ENCODE assay signal across 8 mouse cellular contexts in genomic region chr17:15376494-15377181, GRCm38 (mm10). TPM values are rescaled to one million over a fixed set of nuclear protein-coding genes. Genes with fewer than 3 reads are reported as not detected.
DNase-seq lines count a peak whose midpoint lies in the region; ATAC-seq and TF ChIP-seq lines count a peak whose summit lies in the region.

Gene Dll1 (minus strand): TSS chr17:15376872.

- peak; percentile 36 for DNase-seq in frontal cortex, postnatal 36 days (ENCODE audit: low spot score in 2 of 2)
- no peak for DNase-seq in frontal cortex, postnatal 10 days (ENCODE audit: low spot score in 2 of 2)
- DNase-seq in right cerebral cortex, postnatal 25 days = peak; percentile 34
- no peak for DNase-seq in right cerebral cortex, postnatal 14 days
- DNase-seq in forebrain, embryonic 11.5 days (ENCODE audit: low spot score) = peak; percentile 81
- DNase-seq in hindbrain, postnatal 0 days (ENCODE audit: low spot score) = peak; percentile 81

- peaks cover 47% of the 10 kb centered on the region for H3K4me1 ChIP-seq in forebrain, embryonic 11.5 days (replicated peaks; ENCODE audit: control insufficient read depth, insufficient read depth, low read length)
- H3K4me1 ChIP-seq in hindbrain, postnatal 0 days (ENCODE audit: insufficient read depth, low read length) = peaks cover 37% of the 10 kb centered on the region
- peaks cover 80% of the 10 kb centered on the region for H3K4me1 ChIP-seq in midbrain, embryonic 13.5 days (replicated peaks)

- under 1% methylated on average over 36 of the region's 36 CpGs for WGBS in forebrain, embryonic 11.5 days
- WGBS in hindbrain, postnatal 0 days = under 1% methylated on average over 35 of the region's 36 CpGs
- under 1% methylated on average over 36 of the region's 36 CpGs for whole genome bisulfite sequencing in midbrain, embryonic 13.5 days

- ATAC-seq in forebrain, embryonic 11.5 days (replicated peaks; ENCODE audit: low FRiP score) = peak; percentile 34
- peak; percentile 15; the same call in 1 of the 2 replicates for ATAC-seq in hindbrain, postnatal 0 days
- ATAC-seq in midbrain, embryonic 13.5 days = peak; percentile 40
- no peak for ATAC-seq in activated CD4-positive, CD25-positive, alpha-beta regulatory T cell, adult 4 months

- peaks cover 2% of the 10 kb centered on the region; the same call in 1 of the 2 replicates for H3K27me3 ChIP-seq in forebrain, embryonic 11.5 days (ENCODE audit: control insufficient read depth, insufficient read depth, low read length)
- no peaks in the 10 kb centered on the region; the same call in 1 of the 2 replicates for H3K27me3 ChIP-seq in hindbrain, postnatal 0 days (ENCODE audit: insufficient read depth, low read length)
- H3K27me3 ChIP-seq in midbrain, embryonic 13.5 days = no peaks in the 10 kb centered on the region

- peak within 1 kb of the TSS; percentile 62 for H3K4me2 ChIP-seq in forebrain, embryonic 11.5 days (ENCODE audit: low read depth, low read length, severe bottlenecking)
- peak within 1 kb of the TSS; percentile 95 for H3K4me2 ChIP-seq in hindbrain, postnatal 0 days (ENCODE audit: low read depth, low read length)
- peak within 1 kb of the TSS; percentile 94 for H3K4me2 ChIP-seq in midbrain, embryonic 13.5 days (replicated peaks)

- TF ChIP-seq CTCF in hindbrain, postnatal 0 days (IDR thresholded peaks at IDR 0.05; ENCODE audit: low read depth) = peak; percentile 33

- peak within 1 kb of the TSS; percentile 89 for H3K27ac ChIP-seq in forebrain, embryonic 11.5 days (ENCODE audit: low read depth, low read length)
- peak within 1 kb of the TSS; percentile 86 for H3K27ac ChIP-seq in hindbrain, postnatal 0 days
- peak within 1 kb of the TSS; percentile 99 for H3K27ac ChIP-seq in midbrain, embryonic 13.5 days

- peaks cover 2% of the 10 kb centered on the region; the same call in 1 of the 2 replicates for H3K36me3 ChIP-seq in forebrain, embryonic 11.5 days (ENCODE audit: control insufficient read depth, insufficient read depth, low read length)
- no peaks in the 10 kb centered on the region for H3K36me3 ChIP-seq in hindbrain, postnatal 0 days (ENCODE audit: insufficient read depth, low read length)
- H3K36me3 ChIP-seq in midbrain, embryonic 13.5 days = peaks cover 4% of the 10 kb centered on the region; the same call in 1 of the 2 replicates

- H3K9ac ChIP-seq in forebrain, embryonic 11.5 days (ENCODE audit: low read length) = peak within 1 kb of the TSS; percentile 80
- peak within 1 kb of the TSS; percentile 78 for H3K9ac ChIP-seq in hindbrain, postnatal 0 days (replicated peaks; ENCODE audit: low read length)
- peak within 1 kb of the TSS; percentile 96 for H3K9ac ChIP-seq in midbrain, embryonic 13.5 days (replicated peaks)

- H3K4me3 ChIP-seq in forebrain, embryonic 11.5 days (ENCODE audit: low read depth, low read length) = peak within 1 kb of the TSS; percentile 63
- H3K4me3 ChIP-seq in hindbrain, postnatal 0 days (ENCODE audit: low read length) = peak within 1 kb of the TSS; percentile 68
- H3K4me3 ChIP-seq in midbrain, embryonic 13.5 days (replicated peaks) = peak within 1 kb of the TSS; percentile 94

- H3K9me3 ChIP-seq in forebrain, embryonic 11.5 days (ENCODE audit: control insufficient read depth, low read length) = no peaks in the 10 kb centered on the region
- H3K9me3 ChIP-seq in hindbrain, postnatal 0 days (ENCODE audit: low read length) = no peaks in the 10 kb centered on the region
- no peaks in the 10 kb centered on the region for H3K9me3 ChIP-seq in midbrain, embryonic 13.5 days

RNA-seq across cellular contexts. Expression of gene Dll1, which starts in this region (rescaled TPM):
- polyA plus RNA-seq in forebrain, embryonic 11.5 days (2014; fragmentation: Nextera tagmentation; extraction: Ambion mirVana) = 84.7 and 97.4 TPM in 2 replicates
- 34.3 and 44.2 TPM in 2 replicates for total RNA-seq in hindbrain, postnatal 0 days (2014; rRNA removed)
- polyA plus RNA-seq in hindbrain, postnatal 0 days (2015; fragmentation: Nextera tagmentation; extraction: Ambion mirVana) = 10.1 and 10.9 TPM in 2 replicates
- polyA plus RNA-seq in midbrain, embryonic 13.5 days (2015; fragmentation: Nextera tagmentation; extraction: Ambion mirVana) = 45.4 and 47.7 TPM in 2 replicates
- under 1 TPM in 1 of 2 experiments, not detected in 1; 0.63 TPM for polyA plus RNA-seq in activated CD4-positive, CD25-positive, alpha-beta regulatory T cell, adult 4 months (2017; shearing (Covaris generic))

Comparison
In these comparisons a context has a peak if more than half of its experiments do, and no peak if none do; other contexts are left out.
1. DNase-seq: peak in frontal cortex, postnatal 36 days (2 of 2), right cerebral cortex, postnatal 25 days (single experiment), forebrain, embryonic 11.5 days (single experiment) and hindbrain, postnatal 0 days (single experiment); none in frontal cortex, postnatal 10 days (0 of 2) and right cerebral cortex, postnatal 14 days (single experiment).
2. Peak in every context shown above with its lines, with median percentiles within 50 percentile points of each other: H3K27ac ChIP-seq, H3K4me2 ChIP-seq, H3K4me3 ChIP-seq and H3K9ac ChIP-seq.